ENCODE assay signal across 16 mouse cellular contexts in the genomic region with DNA sequence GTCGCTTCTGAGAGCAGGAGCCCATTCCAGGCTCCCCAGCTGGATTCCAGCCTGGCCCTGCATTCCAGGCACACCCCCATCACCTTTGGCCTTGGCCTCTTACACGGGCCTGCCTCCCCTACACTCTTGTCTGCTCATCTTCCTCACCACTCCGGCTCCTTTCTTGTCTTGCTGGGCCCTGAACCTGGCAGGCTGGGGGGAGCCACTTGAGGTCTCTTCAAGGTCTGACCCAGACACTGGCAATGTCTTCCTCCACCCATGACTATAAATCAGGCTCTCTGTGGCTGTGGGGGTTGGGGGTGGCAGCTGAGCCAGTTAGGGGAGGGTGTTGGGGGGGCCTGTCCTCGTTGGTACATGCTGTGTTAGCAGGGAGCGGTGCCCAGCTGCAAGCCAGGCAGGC. TPM values are rescaled to one million over a fixed set of nuclear protein-coding genes. Genes with fewer than 3 reads are reported as not detected.
DNase-seq lines count a peak whose midpoint lies in the region; ATAC-seq and TF ChIP-seq lines count a peak whose summit lies in the region.
"Had no signal": no experiment of that assay in that cellular context is flagged by ENCODE, and none has a peak within 500 bp of the region (broad histone marks: within the 10 kb centered on the region; RNA-seq: fewer than 3 reads in every experiment).

No protein-coding gene starts in this region.

- H3K36me3 ChIP-seq in hindbrain, embryonic 12.5 days = peaks cover 7% of the 10 kb centered on the region
- 0 out of 2 replicates have a peak, but pooled peaks cover 5% of the 10 kb centered on the region for H3K36me3 ChIP-seq in hindbrain, postnatal 0 days (ENCODE audit: insufficient read depth, low read length)
- H3K36me3 ChIP-seq in ES-Bruce4 (ENCODE audit: control insufficient read depth, insufficient read depth, low read length, poor library complexity, severe bottlenecking) = peaks cover 6% of the 10 kb centered on the region
- peaks cover 8% of the 10 kb centered on the region for H3K36me3 ChIP-seq in limb, embryonic 10.5 days

- TF ChIP-seq CTCF in hindbrain, postnatal 0 days (IDR thresholded peaks at IDR 0.05; ENCODE audit: low read depth) = no peak
- no peak for TF ChIP-seq CTCF in ES-Bruce4 (IDR thresholded peaks at IDR 0.05; ENCODE audit: low read depth, low read length)

- peak; percentile 29; the same call in 1 of the 2 replicates for TF ChIP-seq EP300 in ES-Bruce4 (IDR thresholded peaks at IDR 0.05; ENCODE audit: insufficient read depth, low read depth, low read length)

- H3K27me3 ChIP-seq in hindbrain, embryonic 12.5 days = no peaks in the 10 kb centered on the region
- H3K27me3 ChIP-seq in hindbrain, postnatal 0 days (ENCODE audit: insufficient read depth, low read length) = no peaks in the 10 kb centered on the region
- H3K27me3 ChIP-seq in ES-Bruce4 (ENCODE audit: control insufficient read depth, insufficient read depth, low read length, poor library complexity, severe bottlenecking) = no peaks in the 10 kb centered on the region
- H3K27me3 ChIP-seq in limb, embryonic 10.5 days (ENCODE audit: low read depth, poor library complexity, severe bottlenecking) = no peaks in the 10 kb centered on the region
- H3K27me3 ChIP-seq: forebrain, embryonic 15.5 days; heart, embryonic 12.5 days had no signal

- TF ChIP-seq POLR2A in ES-Bruce4 (IDR thresholded peaks at IDR 0.05; ENCODE audit: insufficient read depth, low read length) = no peak

- no peak for ATAC-seq in hindbrain, embryonic 12.5 days (ENCODE audit: low FRiP score)
- no peak for ATAC-seq in hindbrain, postnatal 0 days
- ATAC-seq: forebrain, embryonic 15.5 days had no signal

- H3K9ac ChIP-seq in hindbrain, embryonic 12.5 days = no peak overlapping the region
- no peak overlapping the region for H3K9ac ChIP-seq in hindbrain, postnatal 0 days (replicated peaks; ENCODE audit: low read length)
- peak overlapping the region; percentile 7; the same call in 1 of the 2 replicates for H3K9ac ChIP-seq in ES-Bruce4 (ENCODE audit: low read depth, poor library complexity, severe bottlenecking)
- H3K9ac ChIP-seq: forebrain, embryonic 15.5 days had no signal

- 51% methylated on average over 5 of the region's 5 CpGs for WGBS in hindbrain, embryonic 12.5 days
- WGBS in hindbrain, postnatal 0 days = 48% methylated on average over 5 of the region's 5 CpGs
- 47% methylated on average over 5 of the region's 5 CpGs for WGBS in limb, embryonic 10.5 days

- H3K27ac ChIP-seq in hindbrain, embryonic 12.5 days = 0 out of 2 replicates have a peak overlapping the region, but pooled peaks have one; percentile 3
- H3K27ac ChIP-seq in hindbrain, postnatal 0 days = no peak overlapping the region; the same call in 1 of the 2 replicates
- peak overlapping the region; percentile 68 for H3K27ac ChIP-seq in ES-Bruce4 (ENCODE audit: insufficient read depth, low read length)
- H3K27ac ChIP-seq in limb, embryonic 10.5 days = peak overlapping the region; percentile 56
- H3K27ac ChIP-seq: forebrain, embryonic 15.5 days had no signal

- no peaks in the 10 kb centered on the region for H3K9me3 ChIP-seq in hindbrain, embryonic 12.5 days (replicated peaks)
- H3K9me3 ChIP-seq in hindbrain, postnatal 0 days (ENCODE audit: low read length) = no peaks in the 10 kb centered on the region
- no peaks in the 10 kb centered on the region for H3K9me3 ChIP-seq in ES-Bruce4 (replicated peaks; ENCODE audit: control insufficient read depth, insufficient read depth, low read length, poor library complexity, severe bottlenecking)
- H3K9me3 ChIP-seq in limb, embryonic 10.5 days (replicated peaks) = no peaks in the 10 kb centered on the region
- H3K9me3 ChIP-seq: forebrain, embryonic 15.5 days; heart, embryonic 12.5 days had no signal

- peaks cover 23% of the 10 kb centered on the region for H3K4me1 ChIP-seq in hindbrain, embryonic 12.5 days
- no peaks in the 10 kb centered on the region for H3K4me1 ChIP-seq in hindbrain, postnatal 0 days (ENCODE audit: insufficient read depth, low read length)
- peaks cover 20% of the 10 kb centered on the region for H3K4me1 ChIP-seq in ES-Bruce4 (ENCODE audit: control insufficient read depth, insufficient read depth, low read length)
- peaks cover 30% of the 10 kb centered on the region for H3K4me1 ChIP-seq in limb, embryonic 10.5 days

- DNase-seq in hindbrain, postnatal 0 days (ENCODE audit: low spot score) = no peak
- DNase-seq in R1 (ENCODE audit: low read depth, low spot score) = peak; percentile 76
- no peak for DNase-seq in limb, embryonic 10.5 days (ENCODE audit: low spot score)
- DNase-seq in urinary bladder, postnatal 14 days (ENCODE audit: low spot score) = no peak
- DNase-seq in thymus, postnatal 4 days = no peak
- DNase-seq: cerebellum, adult 2 months; embryo, embryonic 11 days; kidney, adult 8-10 months; lung, postnatal 36 days; retina, postnatal 1 day had no signal

- no peak overlapping the region for H3K4me3 ChIP-seq in hindbrain, embryonic 12.5 days
- H3K4me3 ChIP-seq in hindbrain, postnatal 0 days (ENCODE audit: low read length) = no peak overlapping the region
- H3K4me3 ChIP-seq in ES-Bruce4 (ENCODE audit: low read depth, low read length) = no peak overlapping the region
- no peak overlapping the region for H3K4me3 ChIP-seq in limb, embryonic 10.5 days
- H3K4me3 ChIP-seq: forebrain, embryonic 15.5 days; heart, embryonic 12.5 days had no signal

- no peak overlapping the region for H3K4me2 ChIP-seq in hindbrain, embryonic 12.5 days (replicated peaks)
- no peak overlapping the region for H3K4me2 ChIP-seq in hindbrain, postnatal 0 days (ENCODE audit: low read depth, low read length)
- H3K4me2 ChIP-seq: forebrain, embryonic 15.5 days; heart, embryonic 12.5 days had no signal

RNA-seq across cellular contexts. Expression of gene Atg101, which starts 5.5 kb away (rescaled TPM):
- 62.0 and 66.5 TPM in 2 replicates for polyA plus RNA-seq in hindbrain, embryonic 12.5 days (2016; fragmentation: Nextera tagmentation; extraction: Ambion mirVana)
- total RNA-seq in hindbrain, postnatal 0 days (2014; rRNA removed) = 44.1 and 52.3 TPM in 2 replicates
- 69.1 and 75.3 TPM in 2 replicates for polyA plus RNA-seq in hindbrain, postnatal 0 days (2015; fragmentation: Nextera tagmentation; extraction: Ambion mirVana)
- 37.6 and 39.1 TPM in 2 replicates for polyA plus RNA-seq in ES-Bruce4 (2011; ENCODE audit: insufficient read depth, insufficient read length, low read depth, missing spikeins)
- 92.3 and 97.5 TPM in 2 replicates for polyA plus RNA-seq in limb, embryonic 10.5 days (2016; fragmentation: Nextera tagmentation; extraction: Ambion mirVana)

RNA-seq across cellular contexts. Expression of gene 6030408B16Rik, which starts 14.4 kb away (rescaled TPM):
- 0.31 and 0.87 TPM in 2 replicates for polyA plus RNA-seq in hindbrain, embryonic 12.5 days (2016; fragmentation: Nextera tagmentation; extraction: Ambion mirVana)
- total RNA-seq in hindbrain, postnatal 0 days (2014; rRNA removed) = not detected in 2 replicates
- 0.15 and 0.30 TPM in 2 replicates for polyA plus RNA-seq in hindbrain, postnatal 0 days (2015; fragmentation: Nextera tagmentation; extraction: Ambion mirVana)
- not detected in 2 replicates for polyA plus RNA-seq in ES-Bruce4 (2011; ENCODE audit: insufficient read depth, insufficient read length, low read depth, missing spikeins)
- 1.8 and 4.1 TPM in 2 replicates for polyA plus RNA-seq in limb, embryonic 10.5 days (2016; fragmentation: Nextera tagmentation; extraction: Ambion mirVana)
- total RNA-seq: layer of hippocampus, postnatal 10 days; liver, adult 2 months had no signal
- polyA plus RNA-seq: liver, adult 2 months had no signal

RNA-seq across cellular contexts. Expression of gene Nr4a1, which starts 24.5 kb away (rescaled TPM):
- 4.4 and 5.5 TPM in 2 replicates for polyA plus RNA-seq in hindbrain, embryonic 12.5 days (2016; fragmentation: Nextera tagmentation; extraction: Ambion mirVana)
- total RNA-seq in hindbrain, postnatal 0 days (2014; rRNA removed) = 9.3 and 10.3 TPM in 2 replicates
- polyA plus RNA-seq in hindbrain, postnatal 0 days (2015; fragmentation: Nextera tagmentation; extraction: Ambion mirVana) = 5.3 and 6.5 TPM in 2 replicates
- polyA plus RNA-seq in ES-Bruce4 (2011; ENCODE audit: insufficient read depth, insufficient read length, low read depth, missing spikeins) = 29.4 and 31.9 TPM in 2 replicates
- polyA plus RNA-seq in limb, embryonic 10.5 days (2016; fragmentation: Nextera tagmentation; extraction: Ambion mirVana) = 4.1 and 7.1 TPM in 2 replicates

RNA-seq across cellular contexts. Expression of gene Grasp, which starts 54.6 kb away (rescaled TPM):
- polyA plus RNA-seq in hindbrain, embryonic 12.5 days (2016; fragmentation: Nextera tagmentation; extraction: Ambion mirVana) = 4.8 and 8.2 TPM in 2 replicates
- total RNA-seq in hindbrain, postnatal 0 days (2014; rRNA removed) = 6.7 and 8.7 TPM in 2 replicates
- 1.5 and 1.6 TPM in 2 replicates for polyA plus RNA-seq in hindbrain, postnatal 0 days (2015; fragmentation: Nextera tagmentation; extraction: Ambion mirVana)
- polyA plus RNA-seq in ES-Bruce4 (2011; ENCODE audit: insufficient read depth, insufficient read length, low read depth, missing spikeins) = 8.6 and 9.6 TPM in 2 replicates
- polyA plus RNA-seq in limb, embryonic 10.5 days (2016; fragmentation: Nextera tagmentation; extraction: Ambion mirVana) = 5.4 and 6.9 TPM in 2 replicates
